Mouse (Mus musculus) mouse embryonic stem cell (cell line): ENCODE data around the gene Lama2.
"Not testable (repeated sequence)": the region's sequence is repeated elsewhere in the genome, so short reads cannot be mapped to it uniquely, and the experiment has no call there.

Source experiments
- in situ Hi-C, 2 experiments: fragments of 300-500 bp; cut with MboI; formaldehyde crosslinking; loops; 1 replicate in 1 of 2; 3 replicates in 1 of 2; pipeline ENCODE4 v1.14.3; 2019 to 2020; ENCODE audit warnings: low sequenced_read_pairs in 2 of 2, low pct_unique_long_range_greater_than_20kb in 1 of 2, mixed read lengths in 1 of 2; ENCODE audit not compliant: unreplicated experiment in 1 of 2

Gene Lama2

DNA sequence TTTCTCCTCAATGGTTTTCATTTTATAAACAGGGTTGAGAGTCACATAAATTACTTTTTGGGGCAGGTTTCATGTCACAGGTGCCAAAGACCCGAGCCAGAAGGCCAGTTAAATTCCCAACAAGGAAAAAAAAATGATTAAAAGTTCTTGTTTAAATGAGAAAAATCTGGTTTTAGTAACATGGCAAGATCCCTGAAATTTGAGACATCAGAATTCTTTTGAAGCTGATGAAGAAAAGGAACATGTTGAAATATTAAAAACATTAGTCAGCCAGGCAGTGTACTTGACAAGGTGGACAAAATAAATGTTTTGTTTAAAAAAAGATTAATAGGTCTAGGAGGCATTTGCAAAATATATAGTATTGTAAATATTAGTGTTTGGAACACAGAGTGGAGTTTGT lies 634.1 kb downstream of the Lama2 start:
- in situ Hi-C loops, result no loop called here

DNA sequence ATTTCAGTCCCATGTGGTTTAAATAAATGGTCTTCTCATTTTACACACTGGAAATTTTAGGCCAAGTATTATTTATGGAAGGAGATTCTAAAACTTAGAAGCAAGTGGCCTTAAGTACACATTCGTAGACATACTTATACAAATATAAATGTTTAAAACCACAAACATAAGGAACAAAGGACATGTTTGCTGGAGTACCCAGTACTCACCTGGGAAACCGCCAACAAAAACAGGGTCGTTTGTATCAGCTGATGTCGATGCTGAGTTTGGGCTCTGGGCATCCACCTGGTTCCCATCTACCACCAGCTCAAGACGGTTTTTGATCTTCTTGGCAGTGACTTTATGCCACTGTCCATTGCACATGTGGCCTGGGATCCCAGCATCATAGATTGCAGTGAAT lies 635.5 kb downstream of the Lama2 start:
- in situ Hi-C loops, result not testable (repeated sequence)

DNA sequence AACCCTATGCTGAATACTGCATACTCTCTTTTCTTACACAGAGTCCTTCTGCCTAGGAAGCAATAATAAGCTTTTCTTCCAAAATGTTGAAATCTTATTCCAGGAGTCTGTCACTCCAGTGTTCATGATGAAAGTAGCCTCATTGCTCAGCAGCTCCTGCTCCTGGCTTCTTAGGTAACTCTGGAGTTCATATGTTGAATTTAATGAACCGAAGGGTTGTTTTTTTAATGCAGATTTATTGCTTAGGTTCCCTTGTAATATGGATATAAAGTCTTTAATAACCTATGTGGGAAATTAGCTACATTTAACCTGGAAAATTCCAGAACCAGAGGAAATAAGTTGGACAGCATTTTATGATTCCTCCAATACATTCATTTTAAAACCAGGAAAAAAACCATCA lies 636.0 kb downstream of the Lama2 start:
- in situ Hi-C loops, result no loop called here

DNA sequence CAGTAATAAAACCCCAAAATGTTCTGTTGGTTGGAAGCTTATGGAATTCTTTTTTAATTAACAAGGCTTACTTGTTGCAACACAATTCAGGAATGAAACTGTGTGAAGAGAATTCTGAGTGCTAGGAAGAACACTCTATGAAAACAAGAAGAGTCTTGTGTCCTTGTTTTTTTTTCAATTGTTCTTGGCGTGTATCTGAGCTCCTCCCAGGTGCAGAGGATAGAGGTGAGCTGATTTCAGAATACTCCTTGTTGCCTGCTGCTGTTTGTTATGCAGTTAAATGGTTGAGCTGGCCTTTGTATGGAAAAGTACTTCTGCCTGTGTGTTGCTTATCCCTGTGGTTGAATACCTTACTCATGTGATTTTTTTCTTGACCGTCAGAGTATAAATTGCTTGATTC lies 636.9 kb downstream of the Lama2 start:
- in situ Hi-C loops, result no loop called here

DNA sequence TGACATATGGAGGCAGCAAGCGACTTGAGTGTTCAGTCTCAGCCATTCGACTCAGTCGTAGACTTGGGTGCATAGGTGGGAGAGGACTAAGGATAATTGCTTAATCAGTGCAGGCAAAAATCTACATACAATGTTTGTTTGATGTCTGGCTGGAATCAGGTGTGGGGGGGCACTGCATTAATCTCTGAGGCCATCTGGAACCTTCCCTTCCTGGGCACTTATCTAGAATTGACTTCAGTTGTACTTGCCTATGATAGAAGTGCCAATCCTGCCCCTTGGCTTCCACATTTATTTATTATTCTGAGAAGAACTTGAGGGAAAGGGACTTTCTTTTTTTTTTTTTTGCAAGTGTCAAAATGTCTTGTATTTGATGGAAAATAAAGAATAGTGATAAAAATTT lies 644.2 kb downstream of the Lama2 start:
- in situ Hi-C loops, result no loop called here

DNA sequence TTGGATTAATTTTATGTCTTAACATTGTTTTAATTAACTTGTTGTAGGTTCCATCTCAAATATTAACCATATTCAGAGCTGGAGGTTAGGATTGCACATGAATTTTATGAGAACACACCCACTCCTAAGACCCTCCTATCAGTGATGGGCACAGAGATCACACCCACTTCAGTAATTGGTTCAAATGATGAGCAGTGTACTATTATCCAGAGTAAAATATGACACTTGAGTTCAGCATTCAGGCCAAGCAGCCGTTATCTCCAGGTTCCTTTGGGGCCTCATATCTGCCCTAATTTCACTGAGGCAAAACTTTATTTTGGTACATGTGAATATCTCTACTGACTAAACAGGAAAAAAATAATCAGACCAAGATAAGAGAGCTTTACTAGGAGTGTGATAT lies 645.3 kb downstream of the Lama2 start:
- in situ Hi-C loops, result no loop called here

DNA sequence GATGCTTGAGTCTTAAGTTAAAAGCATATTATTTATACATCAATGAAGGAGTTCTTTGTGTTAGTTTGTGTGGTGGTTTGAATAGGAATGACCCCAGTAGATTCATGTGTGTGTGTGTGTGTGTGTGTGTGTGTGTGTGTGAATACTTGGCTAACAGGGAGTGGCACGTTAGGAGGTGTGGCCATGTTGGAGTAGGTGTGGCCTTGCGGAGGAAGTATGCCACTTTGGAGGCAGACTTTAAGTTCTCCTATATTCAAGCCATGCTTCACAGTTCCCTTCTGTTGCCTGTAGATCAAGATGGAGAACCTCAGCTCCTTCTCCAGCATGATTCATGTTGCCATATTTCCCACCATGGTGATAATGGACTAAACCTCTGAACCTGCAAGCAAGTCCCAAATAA lies 646.0 kb downstream of the Lama2 start:
- in situ Hi-C loops, result no loop called here

DNA sequence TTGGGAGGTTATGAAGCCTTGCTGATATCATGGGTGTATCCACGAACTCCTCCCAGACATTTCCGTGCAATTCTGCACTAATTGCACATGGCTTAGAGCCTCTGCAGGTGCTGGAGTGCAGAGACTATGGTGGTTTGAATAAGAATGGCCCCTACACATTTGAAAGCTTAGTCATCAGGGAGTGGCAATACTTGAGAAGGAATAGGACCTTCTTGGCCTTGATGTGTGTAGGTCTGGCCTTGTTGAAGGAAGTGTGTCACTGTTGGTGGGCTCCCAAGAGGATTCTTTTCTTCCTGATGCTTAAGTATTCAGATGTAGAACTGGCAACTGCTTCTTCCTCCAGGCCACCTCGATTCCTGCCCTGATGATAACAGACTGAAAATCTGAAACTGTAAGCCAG lies 661.0 kb downstream of the Lama2 start:
- in situ Hi-C loops, result no loop called here

DNA sequence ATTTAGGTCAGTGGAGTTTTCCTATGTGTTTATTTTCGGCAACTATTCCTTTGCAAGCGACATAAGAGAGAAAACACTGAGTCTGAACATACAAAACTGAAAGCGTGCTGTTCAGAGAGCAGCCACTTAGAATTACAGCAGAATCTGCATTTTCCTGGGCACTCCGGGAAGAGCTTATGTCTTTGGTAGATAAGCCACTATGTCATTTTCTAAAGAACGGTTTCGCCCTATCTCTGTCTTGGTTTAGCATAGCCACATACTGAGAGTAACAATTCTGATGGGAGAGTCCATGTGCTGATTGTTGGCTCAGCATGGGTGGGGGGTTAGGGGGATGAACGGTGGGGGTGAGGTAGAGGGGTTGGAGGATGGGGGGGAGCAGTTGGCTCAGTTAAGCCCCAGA lies 669.1 kb downstream of the Lama2 start:
- in situ Hi-C loops, result no loop called here

DNA sequence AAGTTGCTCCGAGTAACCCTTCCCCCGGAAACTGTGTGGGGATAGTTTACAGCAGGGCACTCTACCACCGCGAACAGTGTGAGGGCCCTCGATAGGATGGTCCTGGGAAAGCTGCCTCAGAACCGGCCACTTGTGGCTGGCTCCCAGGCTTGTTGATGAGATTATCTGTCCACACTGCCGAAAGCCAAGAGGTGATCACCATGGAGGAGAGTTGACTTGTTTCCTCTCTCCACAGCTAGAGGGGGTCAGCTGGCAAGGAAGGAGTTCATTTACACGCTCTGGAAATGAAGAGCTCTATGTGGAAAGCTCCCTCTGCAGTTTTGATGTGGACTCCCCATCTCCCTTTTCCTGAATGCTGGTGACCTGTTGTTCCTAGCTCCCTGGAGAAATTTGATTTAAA lies 669.9 kb downstream of the Lama2 start:
- in situ Hi-C loops, result no loop called here

DNA sequence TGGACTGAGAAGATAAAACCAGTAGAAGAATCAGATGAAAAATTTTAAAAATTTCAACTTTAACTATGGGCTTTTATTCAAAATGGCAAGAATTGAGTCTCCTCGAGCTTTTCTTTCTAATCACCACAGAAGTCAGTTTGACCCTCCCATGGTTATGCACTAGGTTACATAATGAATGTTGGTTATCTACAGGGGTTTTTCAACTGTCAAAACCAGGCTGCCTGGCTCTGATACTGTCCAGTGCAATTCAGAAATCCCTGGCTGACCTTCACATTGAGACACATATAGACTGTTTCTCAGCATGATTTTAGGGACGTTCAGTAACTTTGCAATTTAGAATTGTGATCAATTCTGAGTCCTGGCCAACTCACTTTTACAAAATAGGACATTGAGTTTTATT lies 671.2 kb downstream of the Lama2 start:
- in situ Hi-C loops, result no loop called here

DNA sequence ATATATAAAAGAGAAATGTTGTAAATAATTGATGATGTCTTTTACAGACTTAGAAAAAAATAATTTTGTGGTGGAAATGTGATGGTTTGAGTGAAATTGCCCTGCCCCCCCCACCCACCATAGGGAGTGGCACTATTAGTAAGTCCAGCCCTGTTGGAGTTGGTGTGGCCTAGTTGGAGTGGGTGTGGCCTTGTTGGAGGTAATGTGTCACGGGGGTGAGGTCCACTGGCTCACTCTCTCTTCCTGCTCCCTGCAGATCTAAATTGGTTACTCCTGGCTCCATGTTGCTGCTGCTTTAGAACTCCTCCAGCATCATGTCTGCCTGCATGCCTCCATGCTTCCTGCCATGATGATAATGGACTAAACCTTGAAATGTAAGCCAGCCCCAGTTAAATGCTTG lies 680.0 kb downstream of the Lama2 start:
- in situ Hi-C loops, result no loop called here

DNA sequence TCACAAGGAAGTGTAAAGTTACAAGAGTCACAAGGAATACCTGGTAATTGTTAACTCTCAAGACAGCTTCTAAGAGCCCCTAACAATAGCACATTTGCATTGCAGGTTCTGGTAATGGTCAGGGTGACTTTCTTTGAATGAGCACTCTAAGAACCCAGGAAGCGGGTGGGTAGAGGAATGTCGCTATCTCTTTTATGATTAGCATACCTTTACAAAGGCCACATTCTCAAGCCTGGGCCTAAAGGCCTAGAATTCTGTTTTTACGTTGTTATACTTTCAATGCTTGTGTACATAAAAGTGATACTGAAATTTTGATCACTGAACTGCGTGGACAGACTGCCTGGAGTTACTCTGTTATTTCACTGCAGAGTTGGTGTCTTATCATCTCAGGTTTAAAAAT lies 681.1 kb downstream of the Lama2 start:
- in situ Hi-C loops, result not testable (repeated sequence)

DNA sequence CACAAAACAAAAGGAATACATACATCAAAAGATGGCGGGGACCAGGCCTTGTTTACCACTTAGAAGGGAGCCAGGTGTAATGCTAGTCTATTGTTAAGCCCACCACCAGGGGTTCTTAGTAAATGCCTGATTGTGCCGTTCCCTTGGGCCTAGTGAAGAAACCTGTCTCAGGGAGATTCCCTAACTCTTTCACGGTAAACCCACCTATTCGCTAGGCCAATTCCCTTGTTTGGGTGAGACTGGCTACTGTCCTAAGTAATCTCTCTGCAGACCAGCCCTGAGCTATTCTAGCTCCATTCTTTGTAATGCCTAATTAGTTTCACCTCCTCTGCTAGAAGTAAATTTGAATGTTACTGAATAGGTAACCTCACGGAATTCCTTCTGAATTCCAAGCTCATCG lies 683.5 kb downstream of the Lama2 start:
- in situ Hi-C loops, result not testable (repeated sequence)
